Mouse (Mus musculus) right cerebral cortex, postnatal 10 days (tissue): Measurements from ENCODE around the gene Treml2.
A peak's percentile ranks its signal among the peaks of the same experiment; 100 is the strongest.

Source experiments
- DNase-seq, 2 experiments: peaks; one replicate each; pipeline ENCODE4 v3.0.0; 2021; ENCODE audit warnings: low spot score in 2 of 2

Gene Treml2

GRCm38 (mm10) chr17:48299203-48299602 is at the start of gene Treml2:
Gene Treml2 (plus strand): TSS chr17:48299498.
- no peak for DNase-seq

GRCm38 (mm10) chr17:48249501-48249900 is 49.8 kb upstream of the Treml2 start:
- no peak for DNase-seq

- DNase-seq, result peak in 1 of 2 experiments; percentile 7
Measured at GRCm38 (mm10) chr17:48250631-48251030, 48.7 kb upstream of the Treml2 start.

- DNase-seq, result no peak
Measured at GRCm38 (mm10) chr17:48256575-48256974, 42.7 kb upstream of the Treml2 start.

DNA sequence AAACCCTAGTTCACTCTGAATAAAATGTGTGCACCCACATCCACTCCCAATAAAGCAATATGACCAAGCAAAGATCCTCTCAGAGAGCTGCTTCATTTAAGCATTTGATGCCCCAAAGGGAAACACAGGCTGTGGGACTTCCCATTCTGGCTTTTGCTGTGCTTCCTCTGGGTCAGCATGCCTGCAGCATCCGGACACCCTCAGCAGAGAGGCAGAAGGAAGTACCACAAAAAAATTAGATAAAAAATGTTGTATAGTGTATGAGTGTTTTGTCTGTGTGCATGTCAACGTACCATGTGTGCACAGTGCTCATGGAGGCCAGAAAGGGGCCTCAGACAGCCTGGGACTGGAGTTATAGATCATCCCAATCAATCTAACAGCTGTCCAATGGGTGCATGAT is 37.4 kb upstream of the Treml2 start:
- no peak for DNase-seq

GRCm38 (mm10) chr17:48263741-48264362 is 35.4 kb upstream of the Treml2 start, which contains the start of gene Treml4:
Gene Treml4 (plus strand): TSS chr17:48264295.
- no peak for DNase-seq

DNA sequence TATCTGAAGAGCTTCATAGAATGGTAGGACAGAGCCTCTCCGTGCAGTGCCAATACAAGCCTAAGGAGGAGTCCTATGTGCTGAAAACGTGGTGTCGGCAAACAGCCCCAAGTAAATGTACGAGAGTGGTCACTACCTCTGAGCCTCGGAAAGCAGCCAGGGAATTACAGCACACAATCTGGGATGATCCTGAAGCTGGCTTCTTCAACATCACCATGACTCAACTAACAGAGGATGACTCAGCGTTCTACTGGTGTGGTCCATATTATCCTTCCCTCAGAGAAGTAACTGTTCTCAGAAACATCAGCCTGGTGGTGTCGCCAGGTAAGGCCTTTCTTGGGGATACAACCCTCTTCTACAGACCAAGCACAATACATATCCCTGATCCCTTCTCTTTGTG is 34.6 kb upstream of the Treml2 start:
- no peak for DNase-seq

DNA sequence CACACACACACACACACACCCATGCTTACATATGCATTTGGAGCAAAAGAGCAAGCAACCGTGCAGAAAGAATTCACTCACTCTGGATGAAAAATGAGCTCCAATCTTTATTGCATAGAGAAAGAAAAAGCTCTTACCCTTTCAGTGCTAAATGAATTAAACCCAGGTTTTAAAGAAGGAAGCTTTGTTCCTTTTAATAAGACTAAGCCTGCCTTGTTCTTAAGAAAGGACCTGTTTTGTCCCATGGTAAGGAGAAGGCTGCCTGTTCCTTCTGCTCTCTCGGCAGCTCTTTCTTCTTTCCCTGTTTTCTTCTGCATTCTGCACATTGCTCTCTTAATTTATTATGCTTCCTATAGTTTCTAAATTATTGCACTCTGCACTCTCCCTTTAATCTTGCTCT is 33.2 kb upstream of the Treml2 start:
- DNase-seq, result no peak

DNA sequence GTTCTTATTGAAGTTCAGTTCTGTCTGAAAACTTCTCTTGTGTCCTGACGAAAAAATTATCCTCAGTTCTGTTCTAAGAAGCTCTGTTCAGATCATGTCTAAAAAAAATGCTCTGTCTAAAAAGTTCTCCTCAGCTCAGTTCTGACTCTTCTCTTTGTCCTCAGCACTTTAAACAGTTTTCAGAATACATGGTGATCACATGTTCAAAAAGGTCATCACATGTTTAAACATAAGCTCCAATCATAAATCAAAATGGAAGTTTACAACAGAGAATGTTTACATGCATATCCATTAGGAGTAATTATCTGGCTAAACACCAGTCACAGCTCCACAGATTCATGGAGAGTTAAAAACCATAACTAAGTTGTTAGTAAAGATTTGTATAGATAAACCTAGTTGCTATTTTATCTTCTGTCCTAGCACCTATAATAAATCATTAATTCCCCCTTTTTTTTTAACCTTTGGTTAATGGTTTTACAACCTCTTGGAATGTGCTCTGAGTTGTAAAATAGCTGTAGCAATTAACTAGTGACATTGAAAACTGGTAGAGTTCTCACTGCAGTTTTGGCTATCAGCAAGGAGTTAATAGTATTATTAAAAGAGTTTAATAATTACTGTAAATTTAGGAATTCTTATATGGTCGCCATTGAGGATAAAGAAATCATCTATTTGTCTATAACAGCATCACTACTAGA is 32.5 kb upstream of the Treml2 start:
- no peak for DNase-seq

DNA sequence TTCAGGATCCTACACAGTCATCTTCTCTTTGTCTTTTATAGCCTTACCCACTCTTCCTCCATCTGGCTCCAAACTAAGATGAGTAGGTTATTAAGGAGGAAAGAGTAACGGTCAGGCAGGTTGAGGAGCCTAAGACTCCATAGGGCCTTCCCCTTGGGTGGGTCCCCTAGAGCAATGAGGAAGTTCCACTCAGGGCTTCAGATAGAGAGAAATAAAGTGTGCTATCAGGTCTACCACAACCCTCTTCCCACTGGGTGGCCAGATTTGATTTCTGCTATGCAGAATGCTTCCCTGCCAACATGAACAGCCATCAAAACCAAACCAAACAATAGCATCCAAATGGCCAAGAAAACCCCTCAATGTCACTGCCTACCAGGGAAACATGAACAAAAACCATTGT is 31.7 kb upstream of the Treml2 start:
- DNase-seq, result no peak

GRCm38 (mm10) chr17:48268276-48268675 is 31.0 kb upstream of the Treml2 start:
- no peak for DNase-seq

DNA sequence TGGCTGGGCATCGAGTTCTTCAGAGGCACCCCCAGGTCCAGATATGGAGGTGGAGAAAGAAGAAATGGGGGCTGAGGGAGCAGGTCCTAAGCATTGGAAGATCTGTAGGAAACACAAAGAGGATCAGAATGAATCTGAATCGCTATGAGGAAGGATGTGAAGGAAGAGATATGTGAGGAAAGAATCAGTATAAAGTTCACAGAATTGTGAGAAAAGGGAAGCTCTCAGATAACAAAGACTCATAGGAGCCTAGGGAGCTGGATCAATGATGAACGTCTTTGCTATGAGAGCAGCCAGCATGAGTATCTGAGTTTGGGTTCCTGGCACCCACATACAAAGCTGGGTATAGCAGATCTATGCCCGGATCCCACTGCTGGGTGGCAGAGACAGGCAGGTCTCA is 29.5 kb upstream of the Treml2 start:
- DNase-seq, result no peak

DNA sequence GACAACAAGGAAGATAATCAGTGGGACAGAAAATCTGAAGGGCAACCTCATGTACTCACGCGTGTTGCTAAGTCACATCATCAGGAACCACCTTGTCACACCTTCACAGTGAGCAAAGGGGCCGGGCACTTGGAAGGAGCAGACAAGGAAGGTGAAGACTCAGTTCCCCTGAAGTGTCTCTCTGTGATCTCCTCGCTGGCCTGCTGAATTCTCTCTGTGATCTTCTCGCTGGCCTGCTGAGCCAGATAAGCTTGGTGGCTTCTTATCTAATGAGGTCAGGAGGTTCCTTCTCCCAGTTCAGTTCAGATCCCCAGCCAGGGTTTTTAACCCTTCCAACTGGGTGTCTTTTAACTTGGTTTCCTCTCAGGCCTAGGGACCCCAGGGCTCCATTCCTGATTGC is 27.1 kb upstream of the Treml2 start:
- DNase-seq, result no peak

GRCm38 (mm10) chr17:48272598-48272997 is 26.7 kb upstream of the Treml2 start:
- DNase-seq, result no peak

- DNase-seq, result no peak
Measured at GRCm38 (mm10) chr17:48274098-48274497, 25.2 kb upstream of the Treml2 start.

GRCm38 (mm10) chr17:48274885-48275284 is 24.4 kb upstream of the Treml2 start:
- peak; percentile 64 to 79 for DNase-seq

GRCm38 (mm10) chr17:48275736-48276135 is 23.6 kb upstream of the Treml2 start:
- no peak for DNase-seq

- DNase-seq, result no peak
Measured at GRCm38 (mm10) chr17:48278381-48278780, 20.9 kb upstream of the Treml2 start.

DNA sequence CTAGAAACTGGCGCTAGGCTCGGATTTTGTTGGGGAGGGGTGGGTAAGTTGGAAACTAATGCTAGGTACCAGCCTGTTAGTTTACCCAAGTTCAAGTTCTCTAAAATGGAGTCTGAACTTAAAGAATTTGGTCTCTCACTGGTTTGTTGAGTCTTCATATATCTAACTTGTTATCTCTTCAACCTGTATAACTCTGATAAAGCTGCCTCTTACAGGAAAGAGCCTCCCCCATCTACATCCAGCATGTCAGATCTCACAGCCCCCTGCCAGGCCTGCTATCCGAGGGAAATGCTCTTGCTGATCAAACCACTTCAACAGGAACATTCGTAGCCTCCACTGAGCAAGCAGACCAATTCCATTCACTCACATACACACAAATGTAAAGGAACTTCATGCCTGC is 20.3 kb upstream of the Treml2 start:
- DNase-seq, result no peak

GRCm38 (mm10) chr17:48280943-48281738 is 18.2 kb upstream of the Treml2 start:
- no peak for DNase-seq

- DNase-seq, result no peak
Measured at GRCm38 (mm10) chr17:48281739-48282085, 17.6 kb upstream of the Treml2 start.

DNA sequence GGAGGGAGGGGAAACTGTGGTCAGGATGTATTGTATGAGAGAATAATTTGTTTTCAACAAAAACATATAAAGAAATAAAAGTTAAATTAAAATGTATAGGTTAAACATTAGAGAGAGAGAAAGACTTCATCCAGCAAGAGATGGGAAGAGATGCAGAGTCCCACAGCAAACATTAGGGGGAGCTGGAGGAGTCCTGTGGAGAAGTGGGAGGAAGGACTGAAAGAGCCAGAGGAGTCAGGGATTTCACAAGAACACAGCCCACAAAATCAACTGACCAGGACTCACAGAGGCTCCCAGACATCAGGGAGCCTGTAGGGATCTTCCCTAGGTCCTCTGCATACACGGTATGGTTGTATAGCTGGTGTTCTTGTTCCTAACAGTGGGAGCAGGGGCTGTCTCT is 12.5 kb upstream of the Treml2 start:
- DNase-seq, result no peak

GRCm38 (mm10) chr17:48287276-48287675 is 12.0 kb upstream of the Treml2 start:
- peak in 1 of 2 experiments; percentile 34 for DNase-seq
